Mouse (Mus musculus) Patski (cell line): ENCODE measurements at regions not wholly inside any gene's neighbourhood (a gene's known extent, or its start where the extent isn't known, plus 50 kb on each side); places are given as distances from the start of the nearest gene placed in this dataset.
"Not testable (repeated sequence)": the region's sequence is repeated elsewhere in the genome, so short reads cannot be mapped to it uniquely, and the experiment has no call there.

Experiments used
- ATAC-seq: fragments of 100-300 bp; one replicate; pipeline ENCODE4 v1.8.0; 2021
- CTCF ChIA-PET: fragments of 350-600 bp; sonication (Branson Sonifier 250); formaldehyde crosslinking; loops from one replicate; lab custom pipeline; 2022; ENCODE audit warnings: inconsistent platforms; lab: Charles Lee
- POLR2A ChIA-PET: fragments of 350-600 bp; sonication (Branson Sonifier 250); formaldehyde crosslinking; loops from one replicate; lab custom pipeline; 2022; ENCODE audit warnings: antibody characterized with exemption, inconsistent platforms; lab: Charles Lee
- DNase-seq: peaks from one replicate; pipeline ENCODE4 v3.0.0-alpha.2; 2011; ENCODE audit warnings: low read depth, low spot score
- H3K27me3 ChIP-seq: fragments of 371-371 bp; one replicate; pipeline ENCODE4 v1.5.1; 2021
- CTCF ChIP-seq: fragments of 100-300 bp; IDR thresholded peaks from one replicate; pipeline ENCODE4 v1.5.1; 2021
- in situ Hi-C: fragments of 300-500 bp; cut with MboI; formaldehyde crosslinking; loops from 3 replicates; pipeline ENCODE4 v1.11.1; 2018; ENCODE audit warnings: low pct_unique_long_range_greater_than_20kb, mixed read lengths

GRCm38 (mm10) chr3:53792541-53792940 is 52.3 kb upstream of the Gm10985 start:
- peaks cover 57% of the 10 kb centered on the region for H3K27me3 ChIP-seq
- TF ChIP-seq CTCF = no peak
- CTCF ChIA-PET = no interaction called here
- in situ Hi-C loops = no loop called here
- no peak for DNase-seq
- ATAC-seq = no peak
- POLR2A ChIA-PET = no interaction called here

GRCm38 (mm10) chr3:53789706-53790105 is 55.2 kb upstream of the Gm10985 start:
- in situ Hi-C loops = no loop called here
- H3K27me3 ChIP-seq = peaks cover 44% of the 10 kb centered on the region
- ATAC-seq = no peak
- no peak for DNase-seq
- CTCF ChIA-PET = no interaction called here
- no peak for TF ChIP-seq CTCF
- POLR2A ChIA-PET = no interaction called here

GRCm38 (mm10) chr3:53785201-53785600 is 59.7 kb upstream of the Gm10985 start:
- DNase-seq = no peak
- POLR2A ChIA-PET = no interaction called here

DNA sequence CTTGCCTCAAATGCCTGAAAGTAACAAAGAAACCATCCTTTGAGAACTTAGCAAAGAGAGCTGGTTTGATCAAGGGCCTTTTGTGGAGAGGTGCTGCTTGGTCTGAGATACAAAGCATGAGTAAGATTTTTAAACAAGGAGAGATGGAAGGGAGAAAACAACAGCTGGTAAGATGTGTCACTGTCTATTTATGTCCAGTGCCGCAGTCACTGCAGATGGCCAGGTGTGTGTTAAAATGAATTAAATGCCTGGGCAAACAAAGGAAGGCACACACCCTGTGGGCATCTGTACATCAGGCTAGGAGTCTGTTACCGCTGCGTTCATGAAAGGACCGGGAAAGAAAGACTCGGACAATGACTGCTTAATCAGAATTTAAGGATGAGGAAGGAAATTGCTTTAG is 68.2 kb upstream of the Gm10985 start:
- in situ Hi-C loops = no loop called here
- H3K27me3 ChIP-seq = peaks cover 34% of the 10 kb centered on the region
- ATAC-seq (no peak), DNase-seq (no peak)
- ChIA-PET CTCF (no interaction called here), POLR2A (no interaction called here)
- no peak for TF ChIP-seq CTCF

More at GRCm38 (mm10) chr3:53785201-53785600, 59.7 kb upstream of the Gm10985 start:
- peaks cover 15% of the 10 kb centered on the region for H3K27me3 ChIP-seq
- TF ChIP-seq CTCF = no peak
- no peak for ATAC-seq
- in situ Hi-C loops = no loop called here
- CTCF ChIA-PET = interaction anchor here (1.4 kb wide), 1 partner anchor 9 kb away, joined by 5 read pairs; no protein-coding TSS in a partner anchor

DNA sequence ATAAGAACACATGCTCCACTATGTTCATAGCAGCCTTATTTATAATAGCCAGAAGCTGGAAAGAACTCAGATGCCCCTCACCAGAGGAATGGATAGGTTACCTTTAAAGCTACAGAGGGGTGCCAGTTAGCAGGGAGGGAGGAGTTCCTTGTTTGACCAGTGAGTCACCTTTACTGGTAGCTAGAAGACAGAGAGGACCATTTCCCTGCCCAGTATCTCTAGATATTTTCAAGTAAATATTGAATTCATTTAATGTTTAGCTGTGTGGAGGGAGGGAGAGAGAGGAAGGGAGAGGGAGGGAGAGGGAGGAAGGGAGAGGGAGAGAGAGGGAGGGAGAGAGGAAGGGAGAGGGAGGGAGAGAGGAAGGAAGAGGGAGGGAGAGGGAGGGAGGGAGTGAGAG is 77.3 kb upstream of the Gm10985 start:
- ATAC-seq (no peak), DNase-seq (no peak)
- ChIA-PET POLR2A (no interaction called here), CTCF (no interaction called here)
- H3K27me3 ChIP-seq = peaks cover 51% of the 10 kb centered on the region
- in situ Hi-C loops = no loop called here
- no peak for TF ChIP-seq CTCF

DNA sequence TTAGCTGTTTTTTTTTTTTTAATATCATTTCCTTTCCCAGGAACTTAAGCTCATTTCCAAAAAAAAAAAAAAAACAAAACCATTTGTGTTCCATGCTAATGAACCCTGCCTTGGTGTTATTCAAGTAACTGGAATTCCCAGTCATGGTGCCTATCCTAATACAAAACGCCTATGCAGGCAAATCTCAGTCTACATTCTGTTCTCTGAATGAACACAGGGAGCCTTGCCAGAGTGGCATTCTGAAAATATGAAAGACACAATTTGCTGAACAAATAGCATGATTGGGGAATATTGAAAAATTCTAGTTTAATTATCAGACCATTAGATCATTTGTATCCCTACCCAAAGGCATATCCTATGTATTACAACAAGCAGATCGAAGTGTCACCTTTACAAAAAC is 80.9 kb upstream of the Gm10985 start:
- in situ Hi-C loops = no loop called here
- CTCF ChIA-PET = no interaction called here
- POLR2A ChIA-PET = no interaction called here
- TF ChIP-seq CTCF = no peak
- ATAC-seq = no peak
- no peak for DNase-seq
- peaks cover 39% of the 10 kb centered on the region for H3K27me3 ChIP-seq

GRCm38 (mm10) chr3:53761514-53762075 is 83.3 kb upstream of the Gm10985 start:
- in situ Hi-C loops = no loop called here
- ATAC-seq (no peak), DNase-seq (no peak)
- peaks cover 37% of the 10 kb centered on the region for H3K27me3 ChIP-seq
- ChIA-PET POLR2A (no interaction called here), CTCF (no interaction called here)
- TF ChIP-seq CTCF = no peak

GRCm38 (mm10) chr3:53756115-53756853 is 88.6 kb upstream of the Gm10985 start:
- CTCF ChIA-PET = no interaction called here
- H3K27me3 ChIP-seq = peaks cover 35% of the 10 kb centered on the region
- ATAC-seq = no peak
- POLR2A ChIA-PET = no interaction called here
- no peak for TF ChIP-seq CTCF
- in situ Hi-C loops = no loop called here
- DNase-seq = no peak

GRCm38 (mm10) chr3:53737161-53737560 is 80.0 kb upstream of the Frem2 start:
- ATAC-seq (no peak), DNase-seq (no peak)
- in situ Hi-C loops = no loop called here
- no peak for TF ChIP-seq CTCF
- CTCF ChIA-PET = interaction anchor here (1.0 kb wide), 1 partner anchor 28 kb away, joined by 3 read pairs; no protein-coding TSS in a partner anchor
- POLR2A ChIA-PET = no interaction called here
- peaks cover 36% of the 10 kb centered on the region for H3K27me3 ChIP-seq

DNA sequence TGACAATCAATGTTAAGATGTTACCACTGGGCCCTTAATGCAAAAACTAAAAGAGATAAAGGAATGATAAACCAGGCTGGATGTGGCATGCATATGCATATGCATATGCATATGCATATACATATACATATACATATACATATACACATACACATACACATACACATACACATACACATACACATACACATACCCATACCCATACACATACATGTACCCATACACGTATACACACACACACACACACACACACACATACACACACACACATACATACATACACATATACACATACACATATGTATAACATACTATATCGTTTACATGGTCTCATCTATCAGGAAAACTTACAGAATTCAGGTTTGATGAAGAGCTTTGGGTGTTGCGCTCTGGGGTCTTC is 78.5 kb upstream of the Frem2 start:
- DNase-seq, in situ Hi-C loops, ATAC-seq, POLR2A ChIA-PET: not testable (repeated sequence)
- CTCF ChIA-PET = interaction anchor here (1.0 to 1.5 kb wide), 2 partner anchors 19 to 22 kb away, joined by 3 to 4 read pairs; no protein-coding TSS in a partner anchor
- H3K27me3 ChIP-seq = peaks cover 27% of the 10 kb centered on the region

- DNase-seq (no peak), ATAC-seq (no peak)
- POLR2A ChIA-PET = no interaction called here
- CTCF ChIA-PET = interaction anchor here (1.0 to 1.5 kb wide), 2 partner anchors 19 to 22 kb away, joined by 3 to 4 read pairs; no protein-coding TSS in a partner anchor
- peaks cover 29% of the 10 kb centered on the region for H3K27me3 ChIP-seq
- peak; percentile 37 for TF ChIP-seq CTCF
- in situ Hi-C loops = no loop called here
These were observed 78.0 kb upstream of the Frem2 start for GRCm38 (mm10) chr3:53735147-53735546.
